Mouse (Mus musculus) CH12.LX (cell line): Measurements from ENCODE around the gene Mcam. TPM values are rescaled to one million over a fixed set of nuclear protein-coding genes. Genes with fewer than 3 reads are reported as not detected.

Experiments
- DNase-seq: peaks from one replicate; pipeline ENCODE4 v3.0.0-alpha.2; 2013; ENCODE audit errors: extremely low read depth
- H3K27ac ChIP-seq: 2 replicates; pipeline ENCODE4 v1.5.1; 2012; ENCODE audit warnings: low read depth, mild to moderate bottlenecking, control low read depth, moderate library complexity; ENCODE audit not compliant: insufficient read depth
- H3K27me3 ChIP-seq: replicated peaks from 2 replicates; pipeline ENCODE3; 2012; ENCODE audit warnings: inconsistent platforms
- H3K36me3 ChIP-seq, 2 experiments: replicated peaks in 1 of 2; 2 replicates each; pipeline versions ENCODE3 to v1.6.1; 2012; ENCODE audit warnings: inconsistent platforms in 1 of 2, low read length in 1 of 2, mild to moderate bottlenecking in 1 of 2, mixed read lengths in 1 of 2, moderate library complexity in 1 of 2; ENCODE audit not compliant: control insufficient read depth in 1 of 2, insufficient read depth in 1 of 2
- H3K4me1 ChIP-seq, 2 experiments: 2 replicates each; pipeline ENCODE4 v1.6.1; 2012; ENCODE audit warnings: inconsistent platforms in 1 of 2, moderate library complexity in 1 of 2; ENCODE audit not compliant: insufficient read depth in 2 of 2, control insufficient read depth in 1 of 2
- H3K4me2 ChIP-seq: 2 replicates; pipeline ENCODE4 v1.6.1; 2012; ENCODE audit warnings: low read depth, mild to moderate bottlenecking, control low read depth; ENCODE audit not compliant: poor library complexity, insufficient read depth, severe bottlenecking
- H3K4me3 ChIP-seq, 3 experiments: fragments of 150-350 bp in 1 of 3; sonication (generic) in 1 of 3; replicated peaks in 1 of 3; 2 replicates each; pipeline versions ENCODE3 to v1.5.1; 2011 to 2012; ENCODE audit warnings: low read depth in 2 of 3, low read length in 2 of 3, mild to moderate bottlenecking in 2 of 3, moderate library complexity in 2 of 3, control low read depth in 1 of 3, improper control_type of control experiment in 1 of 3, inconsistent platforms in 1 of 3, mixed read lengths in 1 of 3; ENCODE audit not compliant: poor library complexity in 1 of 3
- H3K79me2 ChIP-seq: replicated peaks from 2 replicates; pipeline ENCODE4 v1.6.1; 2012; ENCODE audit warnings: mild to moderate bottlenecking, moderate library complexity; ENCODE audit not compliant: control insufficient read depth, poor library complexity, insufficient read depth, severe bottlenecking; ENCODE audit errors: extremely low read depth
- H3K9ac ChIP-seq: 2 replicates; pipeline ENCODE4 v1.6.1; 2012; ENCODE audit warnings: low read depth, mild to moderate bottlenecking, control low read depth, moderate library complexity; ENCODE audit not compliant: insufficient read depth
- H3K9me3 ChIP-seq: replicated peaks from 2 replicates; pipeline ENCODE3; 2012; ENCODE audit warnings: low read length, inconsistent platforms, mixed read lengths
- BHLHE40 ChIP-seq: IDR thresholded peaks from 2 replicates; pipeline ENCODE4 v1.6.1; 2011; ENCODE audit warnings: mild to moderate bottlenecking, low read depth, low read length, improper control_type of control experiment
- CHD1 ChIP-seq: IDR thresholded peaks from 2 replicates; pipeline ENCODE4 v1.6.1; 2012; ENCODE audit warnings: low read depth, low read length, improper control_type of control experiment, inconsistent platforms
- CHD2 ChIP-seq: IDR thresholded peaks from 2 replicates; pipeline ENCODE4 v1.6.1; 2011; ENCODE audit warnings: low read length, improper control_type of control experiment
- E2F4 ChIP-seq: IDR thresholded peaks from 2 replicates; pipeline ENCODE4 v1.6.1; 2011; ENCODE audit warnings: low read depth, low read length, improper control_type of control experiment; ENCODE audit not compliant: insufficient replicate concordance
- ELF1 ChIP-seq: IDR thresholded peaks from 2 replicates; pipeline ENCODE4 v1.6.1; 2014; ENCODE audit warnings: low read depth, mild to moderate bottlenecking, inconsistent platforms, low read length, improper control_type of control experiment
- ETS1 ChIP-seq: conservative IDR thresholded peaks from 2 replicates; pipeline ENCODE4 v1.6.1; 2012; ENCODE audit warnings: low read depth, mild to moderate bottlenecking, inconsistent platforms, low read length, improper control_type of control experiment, moderate library complexity
- GABPA ChIP-seq: IDR thresholded peaks from 2 replicates; pipeline ENCODE4 v1.6.1; 2012; ENCODE audit warnings: low read depth, low read length, improper control_type of control experiment, inconsistent platforms; ENCODE audit not compliant: insufficient replicate concordance
- IRF4 ChIP-seq: IDR thresholded peaks from 2 replicates; pipeline ENCODE4 v1.6.1; 2014; ENCODE audit warnings: low read depth, mild to moderate bottlenecking, inconsistent platforms, low read length, improper control_type of control experiment
- JUN ChIP-seq: IDR thresholded peaks from 2 replicates; pipeline ENCODE4 v1.6.1; 2011; ENCODE audit warnings: low read depth, mild to moderate bottlenecking, low read length, improper control_type of control experiment, moderate library complexity; ENCODE audit not compliant: insufficient read depth
- MAFK ChIP-seq: IDR thresholded peaks from 2 replicates; pipeline ENCODE4 v1.6.1; 2011; ENCODE audit warnings: low read length, improper control_type of control experiment; ENCODE audit not compliant: insufficient replicate concordance
- MAX ChIP-seq: IDR thresholded peaks from 2 replicates; pipeline ENCODE4 v1.6.1; 2011; ENCODE audit warnings: low read length, improper control_type of control experiment
- MAZ ChIP-seq: IDR thresholded peaks from 2 replicates; pipeline ENCODE4 v1.6.1; 2012; ENCODE audit warnings: low read depth, mild to moderate bottlenecking, inconsistent platforms, low read length, improper control_type of control experiment, moderate library complexity
- MEF2A ChIP-seq: IDR thresholded peaks from 2 replicates; pipeline ENCODE4 v1.6.1; 2014; ENCODE audit warnings: low read depth, mild to moderate bottlenecking, inconsistent platforms, low read length, improper control_type of control experiment, borderline replicate concordance
- MYC ChIP-seq: IDR thresholded peaks from 2 replicates; pipeline ENCODE4 v1.6.1; 2011; ENCODE audit warnings: low read depth, mild to moderate bottlenecking, improper control_type of control experiment, low read length
- NELFE ChIP-seq: IDR thresholded peaks from 2 replicates; pipeline ENCODE4 v1.6.1; 2011; ENCODE audit warnings: low read depth, low read length, improper control_type of control experiment
- PAX5 ChIP-seq: IDR thresholded peaks from 2 replicates; pipeline ENCODE4 v1.6.1; 2012; ENCODE audit warnings: low read length, inconsistent platforms, mixed read lengths
- POLR2AphosphoS2 ChIP-seq: IDR thresholded peaks from 2 replicates; pipeline ENCODE4 v1.6.1; 2011; ENCODE audit warnings: low read depth, low read length, improper control_type of control experiment
- RAD21 ChIP-seq: IDR thresholded peaks from 2 replicates; pipeline ENCODE4 v1.6.1; 2011; ENCODE audit warnings: low read depth, mild to moderate bottlenecking, low read length, improper control_type of control experiment, moderate library complexity
- RCOR1 ChIP-seq: conservative IDR thresholded peaks from 2 replicates; pipeline ENCODE4 v1.6.1; 2012; ENCODE audit warnings: low read depth, mild to moderate bottlenecking, inconsistent platforms, low read length, improper control_type of control experiment
- SIN3A ChIP-seq: IDR thresholded peaks from 2 replicates; pipeline ENCODE4 v1.6.1; 2012; ENCODE audit warnings: low read length, improper control_type of control experiment, inconsistent platforms
- TBP ChIP-seq: conservative IDR thresholded peaks from 2 replicates; pipeline ENCODE4 v1.6.1; 2011; ENCODE audit warnings: low read depth, low read length, improper control_type of control experiment
- TCF12 ChIP-seq: IDR thresholded peaks from 2 replicates; pipeline ENCODE4 v1.6.1; 2014; ENCODE audit warnings: low read depth, mild to moderate bottlenecking, inconsistent platforms, low read length, improper control_type of control experiment
- USF2 ChIP-seq: conservative IDR thresholded peaks from 2 replicates; pipeline ENCODE4 v1.6.1; 2011; ENCODE audit warnings: low read depth, low read length, improper control_type of control experiment
- ZC3H11A ChIP-seq: IDR thresholded peaks from 2 replicates; pipeline ENCODE4 v1.6.1; 2012; ENCODE audit warnings: low read depth, mild to moderate bottlenecking, inconsistent platforms, low read length, improper control_type of control experiment
- ZNF384 ChIP-seq: IDR thresholded peaks from 2 replicates; pipeline ENCODE4 v1.6.1; 2012; ENCODE audit warnings: low read depth, low read length, improper control_type of control experiment, inconsistent platforms
- dilution Hi-C: fragments of 300-500 bp; cut with MboI; formaldehyde crosslinking; loops from 2 replicates; pipeline ENCODE4 v1.14.3; 2020; ENCODE audit warnings: low sequenced_read_pairs; ENCODE audit not compliant: extremely low pct_unique_long_range_greater_than_20kb, extremely low pct_ligation_motif_present
- in situ Hi-C: fragments of 300-500 bp; cut with MboI; formaldehyde crosslinking; loops from 3 replicates; pipeline ENCODE4 v1.14.3; 2019; ENCODE audit warnings: low sequenced_read_pairs, low pct_ligation_motif_present, low pct_unique_long_range_greater_than_20kb, mixed read lengths
- polyA plus RNA-seq: library from polyadenylated mRNA; unstranded; fragments of >175 nt; gene quantifications from 2 replicates; pipeline ENCODE4 v1.2.1, GENCODE M21; 2012; ENCODE audit warnings: low read depth; ENCODE audit not compliant: insufficient read length
- total RNA-seq, 2 experiments: library from RNA; depleted of rRNA; stranded (reverse); fragments of 300-350 nt in 1 of 2; fragments of >200 nt in 1 of 2; gene quantifications; 2 replicates each; pipeline ENCODE4 v1.2.3; 2012 to 2014

Mcam gene
- total and polyA plus RNA-seq, 3 experiments, result 0.40 to 0.98 (median 0.56) TPM

GRCm38 (mm10) chr9:44132200-44132599, 2.1 kb upstream of the Mcam start:
- H3K79me2 ChIP-seq, result no peaks in the 10 kb centered on the region
- H3K9me3 ChIP-seq, result no peaks in the 10 kb centered on the region
- in situ Hi-C loops (no loop called here), dilution Hi-C loops (no loop called here)
- H3K4me1 ChIP-seq, result peaks cover 11 to 36% of the 10 kb centered on the region in 2 experiments
- H3K36me3 ChIP-seq, result no peaks in the 10 kb centered on the region
- no peak overlapping the region for H3K9ac ChIP-seq
- H3K27me3 ChIP-seq, result peaks cover 73% of the 10 kb centered on the region
- TF ChIP-seq MAX (no peak), TBP (no peak), CHD2 (no peak), IRF4 (no peak), BHLHE40 (no peak), ZNF384 (no peak), MAFK (no peak), CHD1 (no peak), MAZ (no peak), PAX5 (no peak), MYC (no peak), ZC3H11A (no peak)
- DNase-seq, result no peak
- H3K4me3 ChIP-seq, result no peak overlapping the region
- no peak overlapping the region for H3K27ac ChIP-seq
- no peak overlapping the region for H3K4me2 ChIP-seq

DNA sequence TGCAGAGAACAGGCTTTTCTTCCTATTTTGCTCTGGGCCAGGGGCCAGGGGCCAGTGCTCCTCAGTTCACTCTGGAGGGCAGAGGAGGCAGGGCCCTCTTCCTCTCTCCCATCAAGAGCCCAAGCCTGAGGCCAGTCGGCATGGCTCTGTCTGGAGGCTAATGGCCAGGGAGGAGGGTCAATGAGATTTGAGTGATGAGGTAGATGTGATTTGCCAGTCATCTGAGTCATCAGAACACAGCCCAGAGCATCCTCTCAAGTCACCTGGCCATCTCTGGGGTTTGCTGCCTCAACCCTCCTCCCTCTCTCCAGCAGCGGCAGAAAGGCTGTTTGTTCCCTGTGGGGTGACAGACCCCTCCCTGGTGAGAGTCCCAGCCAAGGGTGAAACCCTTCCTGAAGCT, 982 bp upstream of the Mcam start:
- H3K4me3 ChIP-seq, result no peak overlapping the region
- no peaks in the 10 kb centered on the region for H3K36me3 ChIP-seq
- in situ Hi-C loops (no loop called here), dilution Hi-C loops (no loop called here)
- H3K27ac ChIP-seq, result no peak overlapping the region
- peaks cover 11 to 36% of the 10 kb centered on the region in 2 experiments for H3K4me1 ChIP-seq
- no peak for DNase-seq
- no peak overlapping the region for H3K4me2 ChIP-seq
- H3K9ac ChIP-seq, result no peak overlapping the region
- TF ChIP-seq TCF12 (no peak), ZC3H11A (no peak), MAZ (no peak), RCOR1 (no peak), MAX (no peak), RAD21 (no peak), GABPA (no peak), NELFE (no peak), POLR2AphosphoS2 (no peak), ELF1 (no peak), MEF2A (no peak), E2F4 (no peak), USF2 (no peak), JUN (no peak), ZNF384 (no peak), ETS1 (no peak), SIN3A (no peak), BHLHE40 (no peak)
- no peaks in the 10 kb centered on the region for H3K79me2 ChIP-seq
- H3K27me3 ChIP-seq, result peaks cover 70% of the 10 kb centered on the region
- no peaks in the 10 kb centered on the region for H3K9me3 ChIP-seq
